Mouse (Mus musculus): ENCODE data around the gene Kcnd3.
"Not testable (repeated sequence)": the region's sequence is repeated elsewhere in the genome, so short reads cannot be mapped to it uniquely, and the experiment has no call there.

The Kcnd3 gene

GRCm38 (mm10) chr3:105699241-105699933, 247.3 kb downstream of the Kcnd3 start:
- no peak for DNase-seq (ENCODE audit: low read depth)

GRCm38 (mm10) chr3:105700786-105701185, 248.7 kb downstream of the Kcnd3 start:
- not testable (repeated sequence) for DNase-seq (ENCODE audit: low read depth)

- no peak for DNase-seq (ENCODE audit: low read depth)
Observed at GRCm38 (mm10) chr3:105701399-105701798, 249.3 kb downstream of the Kcnd3 start.

GRCm38 (mm10) chr3:105703571-105703970, 251.4 kb downstream of the Kcnd3 start:
- DNase-seq (ENCODE audit: low read depth): no peak

GRCm38 (mm10) chr3:105704031-105705008, 252.2 kb downstream of the Kcnd3 start, which contains the start of gene Inka2:
Gene Inka2 (plus strand): TSS chr3:105704599.
- DNase-seq (ENCODE audit: low read depth): peak; percentile 84

- DNase-seq (ENCODE audit: low read depth): no peak
Observed at GRCm38 (mm10) chr3:105705061-105705549, 253.0 kb downstream of the Kcnd3 start.

- no peak for DNase-seq (ENCODE audit: low read depth)
Observed at GRCm38 (mm10) chr3:105705561-105705960, 253.4 kb downstream of the Kcnd3 start.

GRCm38 (mm10) chr3:105706366-105707020, 254.4 kb downstream of the Kcnd3 start:
- DNase-seq (ENCODE audit: low read depth): no peak

- no peak for DNase-seq (ENCODE audit: low read depth)
Observed at GRCm38 (mm10) chr3:105707590-105707989, 255.5 kb downstream of the Kcnd3 start.

- no peak for DNase-seq (ENCODE audit: low read depth)
Observed at GRCm38 (mm10) chr3:105710246-105710645, 258.1 kb downstream of the Kcnd3 start.

GRCm38 (mm10) chr3:105711741-105712140, 259.6 kb downstream of the Kcnd3 start:
- no peak for DNase-seq (ENCODE audit: low read depth)

- DNase-seq (ENCODE audit: low read depth): no peak
Observed at GRCm38 (mm10) chr3:105712827-105713226, 260.7 kb downstream of the Kcnd3 start.

GRCm38 (mm10) chr3:105714091-105714819, 262.1 kb downstream of the Kcnd3 start:
- no peak for DNase-seq (ENCODE audit: low read depth)

GRCm38 (mm10) chr3:105714820-105715167, 262.7 kb downstream of the Kcnd3 start:
- DNase-seq (ENCODE audit: low read depth): no peak

GRCm38 (mm10) chr3:105716353-105717000, 264.3 kb downstream of the Kcnd3 start:
- no peak for DNase-seq (ENCODE audit: low read depth)

- no peak for DNase-seq (ENCODE audit: low read depth)
Observed at GRCm38 (mm10) chr3:105717856-105718555, 265.9 kb downstream of the Kcnd3 start.

GRCm38 (mm10) chr3:105718746-105719145, 266.6 kb downstream of the Kcnd3 start:
- DNase-seq (ENCODE audit: low read depth): no peak

GRCm38 (mm10) chr3:105719979-105720378, 267.8 kb downstream of the Kcnd3 start:
- no peak for DNase-seq (ENCODE audit: low read depth)

- DNase-seq (ENCODE audit: low read depth): no peak
Observed at GRCm38 (mm10) chr3:105720514-105720913, 268.4 kb downstream of the Kcnd3 start.

- no peak for DNase-seq (ENCODE audit: low read depth)
Observed at GRCm38 (mm10) chr3:105721681-105722201, 269.6 kb downstream of the Kcnd3 start.

Data from induced T-regulatory cell, adult 2 months (primary cell).